Mouse (Mus musculus): ENCODE results near the gene Gm609. TPM values are rescaled to one million over a fixed set of nuclear protein-coding genes. Genes with fewer than 3 reads are reported as not detected.

The Gm609 gene
- total and polyA plus RNA-seq, 2 experiments from 2014 or later = not detected

- H3K36me3 ChIP-seq (ENCODE audit: insufficient read depth, low read length) = no peaks in the 10 kb centered on the region
- H3K4me1 ChIP-seq (ENCODE audit: insufficient read depth, low read length) = no peaks in the 10 kb centered on the region
- H3K4me3 ChIP-seq (ENCODE audit: low read length) = no peak overlapping the region
- H3K27ac ChIP-seq = no peak overlapping the region
- H3K27me3 ChIP-seq (ENCODE audit: insufficient read depth, low read length) = no peaks in the 10 kb centered on the region
- no peaks in the 10 kb centered on the region for H3K9me3 ChIP-seq (ENCODE audit: low read length)
- no peak overlapping the region for H3K4me2 ChIP-seq (ENCODE audit: low read depth, low read length)
- DNase-seq (ENCODE audit: low spot score) (no peak), ATAC-seq (no peak)
- TF ChIP-seq CTCF (IDR thresholded peaks at IDR 0.05; ENCODE audit: low read depth) = no peak
- H3K9ac ChIP-seq (replicated peaks; ENCODE audit: low read length) = no peak overlapping the region
- 84% methylated on average over 4 of the region's 4 CpGs for WGBS
Observed at GRCm38 (mm10) chr16:45363480-45364045, 129.2 kb downstream of the Gm609 start.

Other genes with a start within 250 kb of the Gm609 start
- gene Cd200, start 83.9 kb downstream of the Gm609 start, total RNA-seq (2014; rRNA removed) = 210 and 300 TPM in 2 replicates
- gene Cd200, start 83.9 kb downstream of the Gm609 start, polyA plus RNA-seq (2015; fragmentation: Nextera tagmentation; extraction: Ambion mirVana) = 354 and 385 TPM in 2 replicates
- gene Gm17783, start 39.1 kb upstream of the Gm609 start, total RNA-seq (2014; rRNA removed) = not detected in 2 replicates
- gene Gm17783, start 39.1 kb upstream of the Gm609 start, polyA plus RNA-seq (2015; fragmentation: Nextera tagmentation; extraction: Ambion mirVana) = not detected in 2 replicates
- gene Slc9c1, start 42.3 kb upstream of the Gm609 start, total RNA-seq (2014; rRNA removed) = not detected in 2 replicates
- not detected in 2 replicates for gene Slc9c1, start 42.3 kb upstream of the Gm609 start, polyA plus RNA-seq (2015; fragmentation: Nextera tagmentation; extraction: Ambion mirVana)
- gene Gcsam, start 117.4 kb upstream of the Gm609 start, total RNA-seq (2014; rRNA removed) = not detected in 2 replicates
- gene Gcsam, start 117.4 kb upstream of the Gm609 start, polyA plus RNA-seq (2015; fragmentation: Nextera tagmentation; extraction: Ambion mirVana) = not detected in 2 replicates
- not detected in 2 replicates for gene BC016579, start 161.1 kb upstream of the Gm609 start, total RNA-seq (2014; rRNA removed)
- not detected in 2 replicates for gene BC016579, start 161.1 kb upstream of the Gm609 start, polyA plus RNA-seq (2015; fragmentation: Nextera tagmentation; extraction: Ambion mirVana)
- 0.58 and 0.73 TPM in 2 replicates for gene Tmprss7, start 200.7 kb upstream of the Gm609 start, total RNA-seq (2014; rRNA removed)
- gene Tmprss7, start 200.7 kb upstream of the Gm609 start, polyA plus RNA-seq (2015; fragmentation: Nextera tagmentation; extraction: Ambion mirVana) = 0.55 and 0.59 TPM in 2 replicates
- gene Tagln3, start 231.6 kb upstream of the Gm609 start, total RNA-seq (2014; rRNA removed) = 190 and 198 TPM in 2 replicates
- gene Tagln3, start 231.6 kb upstream of the Gm609 start, polyA plus RNA-seq (2015; fragmentation: Nextera tagmentation; extraction: Ambion mirVana) = 302 and 317 TPM in 2 replicates
- 19.0 and 21.7 TPM in 2 replicates for gene Abhd10, start 250.0 kb upstream of the Gm609 start, total RNA-seq (2014; rRNA removed)
- 34.4 and 36.2 TPM in 2 replicates for gene Abhd10, start 250.0 kb upstream of the Gm609 start, polyA plus RNA-seq (2015; fragmentation: Nextera tagmentation; extraction: Ambion mirVana)